ENCODE assay signal across 11 mouse cellular contexts in genomic region chr13:51413461-51413860, GRCm38 (mm10). TPM values are rescaled to one million over a fixed set of nuclear protein-coding genes. Genes with fewer than 3 reads are reported as not detected.
DNase-seq lines count a peak whose midpoint lies in the region; ATAC-seq and TF ChIP-seq lines count a peak whose summit lies in the region.
"Had no signal": no experiment of that assay in that cellular context is flagged by ENCODE, and none has a peak within 500 bp of the region (broad histone marks: within the 10 kb centered on the region; RNA-seq: fewer than 3 reads in every experiment).

No protein-coding gene starts in this region.

- H3K4me2 ChIP-seq in hindbrain, postnatal 0 days (ENCODE audit: low read depth, low read length), result no peak overlapping the region
- no peak overlapping the region for H3K4me2 ChIP-seq in hindbrain, embryonic 14.5 days (replicated peaks)
- H3K4me2 ChIP-seq in neural tube, embryonic 15.5 days, result no peak overlapping the region
- H3K4me2 ChIP-seq: forebrain, embryonic 12.5 days; hindbrain, embryonic 15.5 days had no signal

- no peaks in the 10 kb centered on the region for H3K27me3 ChIP-seq in hindbrain, postnatal 0 days (ENCODE audit: insufficient read depth, low read length)
- H3K27me3 ChIP-seq in hindbrain, embryonic 14.5 days (ENCODE audit: control insufficient read depth, insufficient read depth, low read length), result peaks cover 5% of the 10 kb centered on the region; the same call in 1 of the 2 replicates
- no peaks in the 10 kb centered on the region for H3K27me3 ChIP-seq in ES-Bruce4 (ENCODE audit: control insufficient read depth, insufficient read depth, low read length, poor library complexity, severe bottlenecking)
- no peaks in the 10 kb centered on the region for H3K27me3 ChIP-seq in limb, embryonic 10.5 days (ENCODE audit: low read depth, poor library complexity, severe bottlenecking)
- H3K27me3 ChIP-seq in neural tube, embryonic 15.5 days (replicated peaks), result peaks cover 18% of the 10 kb centered on the region; the same call in 1 of the 2 replicates

- peak; percentile 60; the same call in 1 of the 2 replicates for TF ChIP-seq CTCF in hindbrain, postnatal 0 days (IDR thresholded peaks at IDR 0.05; ENCODE audit: low read depth)
- peak; percentile 64 for TF ChIP-seq CTCF in ES-Bruce4 (IDR thresholded peaks at IDR 0.05; ENCODE audit: low read depth, low read length)

- ATAC-seq in hindbrain, postnatal 0 days, result no peak
- ATAC-seq in hindbrain, embryonic 14.5 days (ENCODE audit: low FRiP score), result no peak
- ATAC-seq in neural tube, embryonic 15.5 days (ENCODE audit: low FRiP score), result no peak

- peak; percentile 37 for DNase-seq in hindbrain, postnatal 0 days (ENCODE audit: low spot score)
- DNase-seq in hindbrain, embryonic 14.5 days (ENCODE audit: low spot score), result no peak
- peak; percentile 59 for DNase-seq in 3T3-L1 (ENCODE audit: low read depth, low spot score)
- no peak for DNase-seq in limb, embryonic 10.5 days (ENCODE audit: low spot score)
- DNase-seq in left cerebral cortex, adult 11 months (ENCODE audit: low spot score), result no peak
- DNase-seq in cerebellum, adult 9-10 months, result no peak

- no peak overlapping the region for H3K9ac ChIP-seq in hindbrain, postnatal 0 days (replicated peaks; ENCODE audit: low read length)
- H3K9ac ChIP-seq in hindbrain, embryonic 14.5 days, result no peak overlapping the region
- H3K9ac ChIP-seq in ES-Bruce4 (ENCODE audit: low read depth, poor library complexity, severe bottlenecking), result no peak overlapping the region
- H3K9ac ChIP-seq in neural tube, embryonic 15.5 days (replicated peaks), result no peak overlapping the region
- H3K9ac ChIP-seq: forebrain, embryonic 12.5 days; hindbrain, embryonic 15.5 days had no signal

- TF ChIP-seq POLR2A in ES-Bruce4 (IDR thresholded peaks at IDR 0.05; ENCODE audit: insufficient read depth, low read length), result no peak

- peaks cover 17% of the 10 kb centered on the region; the same call in 1 of the 2 replicates for H3K4me1 ChIP-seq in hindbrain, postnatal 0 days (ENCODE audit: insufficient read depth, low read length)
- H3K4me1 ChIP-seq in hindbrain, embryonic 14.5 days (replicated peaks; ENCODE audit: control insufficient read depth, insufficient read depth, low read length), result peaks cover 17% of the 10 kb centered on the region
- no peaks in the 10 kb centered on the region for H3K4me1 ChIP-seq in ES-Bruce4 (ENCODE audit: control insufficient read depth, insufficient read depth, low read length)
- H3K4me1 ChIP-seq in limb, embryonic 10.5 days, result peaks cover 74% of the 10 kb centered on the region
- peaks cover 30% of the 10 kb centered on the region for H3K4me1 ChIP-seq in neural tube, embryonic 15.5 days

- TF ChIP-seq EP300 in ES-Bruce4 (IDR thresholded peaks at IDR 0.05; ENCODE audit: insufficient read depth, low read depth, low read length), result no peak

- 75% methylated on average over 3 of the region's 3 CpGs for WGBS in hindbrain, postnatal 0 days
- 67% methylated on average over 3 of the region's 3 CpGs for WGBS in hindbrain, embryonic 14.5 days
- 60% methylated on average over 3 of the region's 3 CpGs for WGBS in limb, embryonic 10.5 days
- 67% methylated on average over 3 of the region's 3 CpGs for WGBS in neural tube, embryonic 15.5 days

- H3K36me3 ChIP-seq in hindbrain, postnatal 0 days (ENCODE audit: insufficient read depth, low read length), result no peaks in the 10 kb centered on the region
- no peaks in the 10 kb centered on the region for H3K36me3 ChIP-seq in hindbrain, embryonic 14.5 days (replicated peaks; ENCODE audit: control insufficient read depth, insufficient read depth)
- H3K36me3 ChIP-seq in ES-Bruce4 (ENCODE audit: control insufficient read depth, insufficient read depth, low read length, poor library complexity, severe bottlenecking), result no peaks in the 10 kb centered on the region
- H3K36me3 ChIP-seq in limb, embryonic 10.5 days, result peaks cover 49% of the 10 kb centered on the region
- no peaks in the 10 kb centered on the region for H3K36me3 ChIP-seq in neural tube, embryonic 15.5 days
- H3K36me3 ChIP-seq: hindbrain, embryonic 15.5 days had no signal

- no peak overlapping the region for H3K4me3 ChIP-seq in hindbrain, postnatal 0 days (ENCODE audit: low read length)
- H3K4me3 ChIP-seq in hindbrain, embryonic 14.5 days (replicated peaks; ENCODE audit: low read length), result no peak overlapping the region
- H3K4me3 ChIP-seq in ES-Bruce4 (ENCODE audit: low read depth, low read length), result no peak overlapping the region
- 0 out of 2 replicates have a peak overlapping the region, but pooled peaks have one; percentile 76 for H3K4me3 ChIP-seq in limb, embryonic 10.5 days
- no peak overlapping the region for H3K4me3 ChIP-seq in neural tube, embryonic 15.5 days (replicated peaks)
- H3K4me3 ChIP-seq: forebrain, embryonic 12.5 days; hindbrain, embryonic 15.5 days; megakaryocyte, embryonic 14.5 days had no signal

- H3K9me3 ChIP-seq in hindbrain, postnatal 0 days (ENCODE audit: low read length), result no peaks in the 10 kb centered on the region
- H3K9me3 ChIP-seq in hindbrain, embryonic 14.5 days (ENCODE audit: control insufficient read depth, low read length), result no peaks in the 10 kb centered on the region
- H3K9me3 ChIP-seq in ES-Bruce4 (replicated peaks; ENCODE audit: control insufficient read depth, insufficient read depth, low read length, poor library complexity, severe bottlenecking), result no peaks in the 10 kb centered on the region
- peaks cover 7% of the 10 kb centered on the region; the same call in 1 of the 2 replicates for H3K9me3 ChIP-seq in limb, embryonic 10.5 days (replicated peaks)
- H3K9me3 ChIP-seq in neural tube, embryonic 15.5 days (replicated peaks), result no peaks in the 10 kb centered on the region
- H3K9me3 ChIP-seq: forebrain, embryonic 12.5 days; hindbrain, embryonic 15.5 days had no signal

- H3K27ac ChIP-seq in hindbrain, postnatal 0 days, result no peak overlapping the region
- H3K27ac ChIP-seq in hindbrain, embryonic 14.5 days, result no peak overlapping the region
- no peak overlapping the region for H3K27ac ChIP-seq in ES-Bruce4 (ENCODE audit: insufficient read depth, low read length)
- H3K27ac ChIP-seq in limb, embryonic 10.5 days, result peak overlapping the region; percentile 91
- no peak overlapping the region for H3K27ac ChIP-seq in neural tube, embryonic 15.5 days (replicated peaks)
- H3K27ac ChIP-seq: forebrain, embryonic 12.5 days; hindbrain, embryonic 15.5 days had no signal

RNA-seq across cellular contexts. Expression of gene S1pr3, which starts 5.0 kb away (rescaled TPM):
- total RNA-seq in hindbrain, postnatal 0 days (2014; rRNA removed), result 8.6 and 8.9 TPM in 2 replicates
- polyA plus RNA-seq in hindbrain, postnatal 0 days (2015; fragmentation: Nextera tagmentation; extraction: Ambion mirVana), result 8.5 and 9.4 TPM in 2 replicates
- 14.4 and 14.6 TPM in 2 replicates for polyA plus RNA-seq in hindbrain, embryonic 14.5 days (2014; fragmentation: Nextera tagmentation; extraction: Ambion mirVana)
- polyA plus RNA-seq in ES-Bruce4 (2011; ENCODE audit: insufficient read depth, insufficient read length, low read depth, missing spikeins), result 0.88 and 0.97 TPM in 2 replicates
- polyA plus RNA-seq in limb, embryonic 10.5 days (2016; fragmentation: Nextera tagmentation; extraction: Ambion mirVana), result 79.5 and 123 TPM in 2 replicates
- 12.5 and 27.9 TPM in 2 replicates for polyA plus RNA-seq in neural tube, embryonic 15.5 days (2015; fragmentation: Nextera tagmentation; extraction: Ambion mirVana)

Comparison
In these comparisons a context has a peak if more than half of its experiments do, and no peak if none do; other contexts are left out.
1. DNase-seq: peak in hindbrain, postnatal 0 days (single experiment) and 3T3-L1 (single experiment); none in hindbrain, embryonic 14.5 days (single experiment), limb, embryonic 10.5 days (single experiment), left cerebral cortex, adult 11 months (single experiment) and cerebellum, adult 9-10 months (single experiment).